Comparison of ENCODE assay signal across 11 mouse cellular contexts in genomic region chr10:42941278-42941677, GRCm38 (mm10).
A peak's percentile ranks its signal among the peaks of the same experiment; 100 is the strongest.
DNase-seq lines count a peak whose midpoint lies in the region; ATAC-seq and TF ChIP-seq lines count a peak whose summit lies in the region.
"Had no signal": no experiment of that assay in that cellular context is flagged by ENCODE, and none has a peak within 500 bp of the region (broad histone marks: within the 10 kb centered on the region; RNA-seq: fewer than 3 reads in every experiment).

No protein-coding gene starts in this region.

- 0 out of 2 replicates have a peak, but pooled peaks cover 4% of the 10 kb centered on the region for H3K27me3 ChIP-seq in kidney, embryonic 16.5 days (ENCODE audit: insufficient read depth, low read length)
- H3K27me3 ChIP-seq in forebrain, postnatal 0 days (ENCODE audit: insufficient read depth, low read length): no peaks in the 10 kb centered on the region
- no peaks in the 10 kb centered on the region; the same call in 1 of the 2 replicates for H3K27me3 ChIP-seq in limb, embryonic 12.5 days
- H3K27me3 ChIP-seq in stomach, embryonic 14.5 days (ENCODE audit: control insufficient read depth, insufficient read depth, low read length): no peaks in the 10 kb centered on the region
- H3K27me3 ChIP-seq: heart, embryonic 15.5 days; liver, embryonic 13.5 days had no signal

- no peak for DNase-seq in kidney, adult 8-10 months
- no peak for DNase-seq in forebrain, postnatal 0 days
- no peak for DNase-seq in cerebellum, adult 18-20 months
- no peak for DNase-seq in cerebellum, postnatal 4 days (ENCODE audit: low spot score in 2 of 2)
- DNase-seq in left cerebral cortex, adult 11 months (ENCODE audit: low spot score): no peak
- DNase-seq: liver, embryonic 13.5 days had no signal

- no peaks in the 10 kb centered on the region for H3K9me3 ChIP-seq in kidney, embryonic 16.5 days (ENCODE audit: low read length)
- H3K9me3 ChIP-seq in forebrain, postnatal 0 days (ENCODE audit: low read length): no peaks in the 10 kb centered on the region
- H3K9me3 ChIP-seq in limb, embryonic 12.5 days: no peaks in the 10 kb centered on the region
- no peaks in the 10 kb centered on the region for H3K9me3 ChIP-seq in stomach, embryonic 14.5 days (ENCODE audit: control insufficient read depth, low read depth, low read length)
- H3K9me3 ChIP-seq: heart, embryonic 15.5 days; liver, embryonic 13.5 days; megakaryocyte, embryonic 14.5 days had no signal

- peaks cover 12% of the 10 kb centered on the region for H3K4me1 ChIP-seq in kidney, embryonic 16.5 days (ENCODE audit: insufficient read depth, low read length)
- no peaks in the 10 kb centered on the region for H3K4me1 ChIP-seq in forebrain, postnatal 0 days (ENCODE audit: insufficient read depth)
- peaks cover 23% of the 10 kb centered on the region for H3K4me1 ChIP-seq in limb, embryonic 12.5 days (replicated peaks)
- peaks cover 14% of the 10 kb centered on the region; the same call in 1 of the 2 replicates for H3K4me1 ChIP-seq in stomach, embryonic 14.5 days (ENCODE audit: control insufficient read depth, insufficient read depth, low read length)

- peak overlapping the region; percentile 24 for H3K4me2 ChIP-seq in kidney, embryonic 16.5 days (replicated peaks; ENCODE audit: low read depth, low read length)
- peak overlapping the region; percentile 45 for H3K4me2 ChIP-seq in forebrain, postnatal 0 days (ENCODE audit: low read depth)
- peak overlapping the region; percentile 43 for H3K4me2 ChIP-seq in limb, embryonic 12.5 days
- peak overlapping the region; percentile 30 for H3K4me2 ChIP-seq in stomach, embryonic 14.5 days (replicated peaks; ENCODE audit: low read depth, low read length)
- H3K4me2 ChIP-seq: liver, embryonic 13.5 days had no signal

- H3K27ac ChIP-seq in kidney, embryonic 16.5 days (ENCODE audit: low read length): peak overlapping the region; percentile 67
- peak overlapping the region; percentile 74; the same call in 1 of the 2 replicates for H3K27ac ChIP-seq in forebrain, postnatal 0 days (ENCODE audit: low read depth, low read length)
- peak overlapping the region; percentile 83 for H3K27ac ChIP-seq in limb, embryonic 12.5 days
- H3K27ac ChIP-seq in stomach, embryonic 14.5 days (ENCODE audit: low read length): peak overlapping the region; percentile 69; the same call in 1 of the 2 replicates
- H3K27ac ChIP-seq: heart, embryonic 15.5 days; liver, embryonic 13.5 days had no signal

- no peaks in the 10 kb centered on the region for H3K36me3 ChIP-seq in kidney, embryonic 16.5 days (ENCODE audit: insufficient read depth, low read length)
- H3K36me3 ChIP-seq in forebrain, postnatal 0 days (ENCODE audit: insufficient read depth): no peaks in the 10 kb centered on the region
- no peaks in the 10 kb centered on the region for H3K36me3 ChIP-seq in limb, embryonic 12.5 days
- H3K36me3 ChIP-seq in stomach, embryonic 14.5 days (ENCODE audit: control insufficient read depth, insufficient read depth, low read length): no peaks in the 10 kb centered on the region
- H3K36me3 ChIP-seq: heart, embryonic 15.5 days; liver, embryonic 13.5 days had no signal

- H3K9ac ChIP-seq in kidney, embryonic 16.5 days (replicated peaks; ENCODE audit: low read length): peak overlapping the region; percentile 3; the same call in 1 of the 2 replicates
- H3K9ac ChIP-seq in forebrain, postnatal 0 days: peak overlapping the region; percentile 41
- H3K9ac ChIP-seq in limb, embryonic 12.5 days (replicated peaks): peak overlapping the region; percentile 37
- H3K9ac ChIP-seq in stomach, embryonic 14.5 days (replicated peaks; ENCODE audit: low read depth, low read length): 0 out of 2 replicates have a peak overlapping the region, but pooled peaks have one; percentile 14
- H3K9ac ChIP-seq: heart, embryonic 15.5 days; liver, embryonic 13.5 days had no signal

- 39% methylated on average over 4 of the region's 4 CpGs for WGBS in kidney, embryonic 16.5 days
- 59% methylated on average over 4 of the region's 4 CpGs for WGBS in forebrain, postnatal 0 days
- WGBS in limb, embryonic 12.5 days: 68% methylated on average over 4 of the region's 4 CpGs
- WGBS in stomach, embryonic 14.5 days: 59% methylated on average over 4 of the region's 4 CpGs

- ATAC-seq in kidney, embryonic 16.5 days (ENCODE audit: low FRiP score, low TSS enrichment): peak; percentile 13; the same call in 1 of the 2 replicates
- no peak; the same call in 1 of the 2 replicates for ATAC-seq in forebrain, postnatal 0 days
- no peak for ATAC-seq in limb, embryonic 12.5 days (ENCODE audit: insufficient number of reproducible peaks, insufficient read depth, low FRiP score, low TSS enrichment, low read depth)
- no peak for ATAC-seq in stomach, embryonic 14.5 days (ENCODE audit: insufficient number of reproducible peaks, insufficient read depth, low FRiP score, low read depth)

- no peak overlapping the region for H3K4me3 ChIP-seq in kidney, embryonic 16.5 days (ENCODE audit: low read length)
- H3K4me3 ChIP-seq in forebrain, postnatal 0 days (ENCODE audit: low read depth, low read length): peak overlapping the region; percentile 24
- H3K4me3 ChIP-seq in limb, embryonic 12.5 days (replicated peaks): no peak overlapping the region
- H3K4me3 ChIP-seq in stomach, embryonic 14.5 days (ENCODE audit: low read depth, low read length): peak overlapping the region; percentile 2; the same call in 1 of the 2 replicates
- H3K4me3 ChIP-seq: heart, embryonic 15.5 days; liver, embryonic 13.5 days had no signal

- no peak for TF ChIP-seq CTCF in forebrain, postnatal 0 days (IDR thresholded peaks at IDR 0.05; ENCODE audit: low read depth)

Comparison
In these comparisons a context has a peak if more than half of its experiments do, and no peak if none do; other contexts are left out.
1. H3K4me3 ChIP-seq: peak in forebrain, postnatal 0 days (single experiment) and stomach, embryonic 14.5 days (single experiment); none in kidney, embryonic 16.5 days (single experiment) and limb, embryonic 12.5 days (single experiment).
2. Peak in every context shown above with its lines, with median percentiles within 50 percentile points of each other: H3K27ac ChIP-seq, H3K4me2 ChIP-seq and H3K9ac ChIP-seq.